Mouse (Mus musculus) right cerebral cortex, postnatal 25 days (tissue): ENCODE results near the gene Pcgf1.

Experiments
- DNase-seq: peaks from one replicate; pipeline ENCODE4 v3.0.0; 2022

The Pcgf1 gene

DNA sequence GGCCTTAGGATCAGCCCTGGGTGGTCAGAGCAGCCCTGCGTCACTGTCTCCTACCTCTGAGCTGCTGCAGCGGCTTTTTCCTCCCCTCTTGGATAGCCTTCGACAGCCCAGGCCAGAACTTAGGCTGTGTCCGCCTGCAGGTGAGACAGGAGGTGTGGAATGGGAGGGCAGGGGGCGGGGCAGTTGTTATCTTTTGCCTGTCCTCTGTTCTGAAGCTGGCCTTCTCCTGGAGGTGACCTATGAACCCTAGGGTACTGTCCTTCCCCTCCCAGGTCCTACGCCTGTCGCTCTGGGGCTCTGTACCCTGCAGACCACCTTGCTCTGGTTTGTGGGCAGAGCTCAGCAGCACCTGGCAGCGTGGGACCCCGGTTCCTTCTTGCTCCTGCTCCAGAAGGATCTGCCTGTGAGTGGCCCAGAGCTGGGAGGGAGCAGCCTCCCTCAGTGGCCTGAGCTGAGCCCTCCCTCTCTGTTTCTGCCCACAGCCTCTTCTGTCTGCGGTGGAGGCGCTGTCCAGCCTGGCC is 25.5 kb downstream of the Pcgf1 start:
- no peak for DNase-seq

GRCm38 (mm10) chr6:83104158-83104557 is 26.5 kb downstream of the Pcgf1 start:
- DNase-seq = no peak

- DNase-seq = no peak
Measured at GRCm38 (mm10) chr6:83107566-83108400, 30.1 kb downstream of the Pcgf1 start.

DNA sequence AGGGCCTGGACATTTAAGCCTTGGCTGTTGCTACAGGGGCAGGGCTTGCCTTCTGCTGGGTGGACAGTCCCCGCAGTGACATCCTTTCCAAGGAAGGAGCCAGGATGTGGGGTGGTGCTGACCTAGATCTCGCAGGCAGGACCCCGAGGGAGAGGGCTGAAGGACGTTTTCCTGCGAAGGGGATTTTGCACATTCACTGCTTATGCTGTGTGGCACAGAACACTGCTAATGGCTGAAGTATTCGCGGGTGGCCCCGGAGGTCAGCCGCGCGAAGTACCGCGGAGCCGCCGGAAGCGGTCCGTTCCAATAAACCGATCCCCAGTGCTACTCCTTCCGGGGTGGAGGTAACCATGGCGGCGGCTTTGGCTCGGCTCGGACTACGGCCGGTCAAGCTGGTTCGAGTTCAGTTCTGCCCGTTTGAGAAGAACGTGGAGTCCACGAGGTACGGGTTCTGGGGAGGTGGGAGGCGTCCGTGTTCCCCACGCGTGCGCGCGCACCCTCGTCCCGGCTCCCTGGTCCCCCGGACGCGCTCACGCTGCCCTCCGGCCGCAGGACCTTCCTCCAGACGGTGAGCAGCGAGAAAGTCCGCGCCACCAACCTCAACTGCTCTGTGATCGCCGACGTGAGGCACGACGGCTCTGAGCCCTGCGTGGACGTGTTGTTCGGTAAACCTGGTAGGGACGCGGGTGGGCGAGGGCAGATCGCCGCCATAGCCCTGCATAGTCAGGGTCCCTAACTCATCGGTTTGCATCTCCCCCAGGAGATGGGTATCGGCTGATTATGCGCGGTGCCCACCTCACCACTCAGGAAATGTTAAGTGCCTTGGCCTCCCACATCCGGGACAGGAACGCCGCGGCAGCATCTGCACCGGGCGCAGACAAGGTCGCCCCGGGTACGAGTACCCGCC is 31.3 kb downstream of the Pcgf1 start, which contains the start of gene Mrpl53:
Gene Mrpl53, plus strand, starts transcription at position 279 of the 907 bp plus-strand sequence.
- peak; percentile 86 for DNase-seq

DNA sequence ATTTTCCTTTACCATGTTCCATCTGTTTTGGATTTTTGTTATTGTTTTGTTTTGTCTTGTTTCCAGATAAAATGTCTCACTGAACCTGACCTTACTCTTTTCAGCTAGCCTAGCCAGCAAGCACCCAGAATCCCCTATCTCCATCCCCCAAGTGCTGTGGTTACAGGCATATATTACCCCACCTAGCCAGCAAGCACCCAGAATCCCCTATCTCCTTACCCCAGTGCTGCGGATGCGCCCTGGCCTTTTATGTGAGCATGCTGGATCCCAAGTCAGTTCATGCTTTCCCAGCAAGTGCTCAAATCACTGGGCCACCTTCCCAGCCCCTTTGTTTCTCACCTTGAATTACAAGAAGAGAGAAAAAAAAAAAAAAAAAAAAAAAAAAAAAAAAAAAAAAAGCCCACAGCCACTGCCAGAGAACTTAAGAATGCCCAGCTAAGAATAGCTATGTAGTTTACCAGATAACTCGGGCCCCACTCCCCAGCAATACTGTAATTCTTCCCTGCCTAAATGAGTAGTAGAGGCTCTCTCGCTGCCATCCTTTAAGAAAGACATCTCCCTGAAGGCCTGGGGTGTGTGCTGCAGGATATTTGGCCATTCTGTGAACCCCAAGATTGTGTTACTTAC is 34.0 kb downstream of the Pcgf1 start:
- DNase-seq = no peak

DNA sequence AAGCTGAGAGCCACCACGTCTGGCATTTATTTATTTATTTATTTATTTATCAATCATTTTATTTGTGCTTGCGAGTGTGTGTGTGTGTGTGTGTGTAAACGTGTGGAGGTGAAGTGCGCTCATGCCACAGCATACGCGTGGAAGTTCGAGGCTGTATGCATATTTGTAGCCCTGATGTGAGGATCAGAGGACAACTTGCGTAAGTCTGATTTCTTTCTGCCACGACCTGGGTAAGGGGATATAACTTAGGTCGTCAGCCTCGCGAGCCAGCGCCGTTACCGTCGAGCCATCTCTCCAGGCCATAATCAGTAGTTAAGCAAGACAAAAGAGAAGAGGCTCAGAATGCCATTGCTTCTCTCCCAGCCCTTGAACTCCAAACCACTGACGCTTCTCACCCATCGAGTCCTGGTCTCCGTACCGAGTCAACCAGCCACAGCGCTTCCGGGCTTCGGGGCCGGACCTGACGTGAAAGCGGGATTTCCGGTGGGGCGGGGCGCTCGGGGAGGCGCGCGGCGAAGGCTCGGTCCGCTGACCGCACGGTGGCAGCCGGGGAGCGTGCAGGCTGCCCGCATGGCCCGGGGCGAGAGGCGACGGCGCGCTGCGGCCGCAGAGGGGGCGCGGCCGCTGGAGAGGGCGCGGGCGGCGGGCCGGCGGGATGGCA is 37.5 kb downstream of the Pcgf1 start, which contains the start of gene Mogs:
Gene Mogs, plus strand, starts transcription at position 486 of the 661 bp plus-strand sequence.
- DNase-seq = peak; percentile 92

DNA sequence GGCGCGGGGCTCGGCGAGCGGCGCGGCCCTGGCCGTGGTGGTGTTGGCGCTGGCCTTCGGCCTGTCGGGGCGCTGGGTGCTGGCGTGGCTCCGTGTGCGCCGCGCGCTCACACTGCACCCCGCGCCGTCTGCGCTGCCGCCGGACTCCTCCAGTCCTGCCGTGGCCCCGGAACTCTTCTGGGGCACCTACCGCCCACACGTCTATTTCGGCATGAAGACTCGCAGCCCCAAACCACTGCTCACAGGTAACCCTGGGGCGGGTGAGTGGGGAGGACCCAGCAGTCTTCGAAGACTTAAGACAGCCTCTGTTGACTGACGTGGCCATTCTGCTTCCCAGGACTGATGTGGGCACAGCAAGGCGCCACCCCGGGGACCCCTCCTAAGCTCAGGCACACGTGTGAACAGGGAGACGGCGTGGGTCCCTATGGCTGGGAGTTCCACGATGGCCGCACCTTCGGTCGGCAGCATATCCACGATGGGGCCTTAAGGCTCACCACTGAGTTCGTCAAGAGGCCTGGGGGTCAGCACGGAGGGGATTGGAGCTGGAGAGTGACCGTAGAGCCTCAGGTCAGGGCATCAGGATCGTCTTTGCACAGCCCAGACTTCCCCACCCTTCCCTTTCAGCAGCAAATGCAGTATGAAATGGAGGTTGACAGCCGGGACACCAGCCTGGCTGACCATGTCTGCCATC is 38.2 kb downstream of the Pcgf1 start:
- DNase-seq = no peak

DNA sequence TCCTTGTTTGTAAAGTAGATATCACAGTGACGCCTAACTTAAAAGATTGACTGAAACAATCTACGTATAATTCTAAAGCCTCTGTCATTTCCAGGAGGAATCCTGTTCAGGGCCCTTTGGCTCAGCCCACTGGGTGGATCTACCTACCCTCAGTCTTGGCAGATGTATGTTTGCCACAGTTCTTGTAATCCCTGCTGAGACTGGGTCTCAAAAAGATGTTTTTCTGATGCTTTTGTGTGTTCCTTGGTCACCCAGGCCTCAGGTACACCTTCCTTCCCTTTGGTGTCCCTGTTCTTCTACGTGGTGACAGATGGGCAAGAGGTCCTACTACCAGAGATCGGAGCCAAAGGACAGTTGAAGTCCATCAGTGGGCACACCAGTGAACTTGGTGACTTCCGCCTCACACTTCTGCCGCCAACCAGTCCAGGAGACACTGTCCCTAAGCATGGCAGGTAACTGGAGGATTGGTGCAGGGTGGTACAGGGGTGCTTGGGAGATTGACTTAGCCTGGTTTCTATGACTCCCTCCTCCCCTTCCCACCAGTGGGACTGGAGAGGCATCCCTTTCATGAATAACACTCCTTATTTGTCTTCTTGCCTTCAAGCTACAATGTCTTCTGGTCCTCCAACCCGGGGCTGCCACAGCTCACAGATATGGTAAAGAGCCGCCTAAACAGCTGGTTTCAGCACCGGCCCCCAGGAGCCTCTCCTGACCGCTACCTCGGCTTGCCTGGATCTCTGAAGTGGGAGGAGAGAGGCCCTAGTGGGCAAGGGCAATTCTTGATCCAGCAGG is 38.9 kb downstream of the Pcgf1 start:
- no peak for DNase-seq

DNA sequence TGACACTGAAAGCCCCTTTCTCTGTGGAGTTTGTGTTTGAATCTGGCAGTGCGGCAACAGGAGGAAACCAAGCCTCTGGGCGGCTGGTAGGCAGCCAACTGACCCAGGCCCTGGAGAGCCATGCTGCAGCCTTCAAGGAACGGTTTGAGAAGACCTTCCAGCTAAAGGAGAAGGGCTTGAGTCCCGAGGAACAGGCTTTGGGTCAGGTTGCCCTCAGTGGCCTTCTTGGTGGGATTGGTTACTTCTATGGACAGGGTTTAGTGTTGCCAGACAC is 39.4 kb downstream of the Pcgf1 start:
- DNase-seq = no peak

DNA sequence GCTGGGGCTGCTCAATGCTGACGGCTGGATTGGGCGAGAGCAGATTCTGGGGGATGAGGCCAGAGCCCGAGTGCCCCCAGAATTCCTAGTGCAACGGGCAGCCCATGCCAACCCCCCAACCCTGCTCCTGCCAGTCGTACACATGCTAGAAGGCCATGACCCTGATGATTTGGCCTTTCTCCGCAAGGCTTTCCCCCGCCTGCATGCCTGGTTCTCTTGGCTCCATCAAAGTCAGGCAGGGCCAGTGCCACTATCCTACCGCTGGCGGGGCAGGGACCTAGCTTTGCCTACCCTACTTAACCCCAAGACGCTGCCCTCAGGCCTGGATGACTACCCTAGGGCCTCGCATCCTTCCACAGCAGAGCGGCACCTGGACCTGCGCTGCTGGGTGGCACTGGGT is 39.9 kb downstream of the Pcgf1 start:
- DNase-seq = no peak

- no peak for DNase-seq
Measured at GRCm38 (mm10) chr6:83118369-83118768, 40.7 kb downstream of the Pcgf1 start.

DNA sequence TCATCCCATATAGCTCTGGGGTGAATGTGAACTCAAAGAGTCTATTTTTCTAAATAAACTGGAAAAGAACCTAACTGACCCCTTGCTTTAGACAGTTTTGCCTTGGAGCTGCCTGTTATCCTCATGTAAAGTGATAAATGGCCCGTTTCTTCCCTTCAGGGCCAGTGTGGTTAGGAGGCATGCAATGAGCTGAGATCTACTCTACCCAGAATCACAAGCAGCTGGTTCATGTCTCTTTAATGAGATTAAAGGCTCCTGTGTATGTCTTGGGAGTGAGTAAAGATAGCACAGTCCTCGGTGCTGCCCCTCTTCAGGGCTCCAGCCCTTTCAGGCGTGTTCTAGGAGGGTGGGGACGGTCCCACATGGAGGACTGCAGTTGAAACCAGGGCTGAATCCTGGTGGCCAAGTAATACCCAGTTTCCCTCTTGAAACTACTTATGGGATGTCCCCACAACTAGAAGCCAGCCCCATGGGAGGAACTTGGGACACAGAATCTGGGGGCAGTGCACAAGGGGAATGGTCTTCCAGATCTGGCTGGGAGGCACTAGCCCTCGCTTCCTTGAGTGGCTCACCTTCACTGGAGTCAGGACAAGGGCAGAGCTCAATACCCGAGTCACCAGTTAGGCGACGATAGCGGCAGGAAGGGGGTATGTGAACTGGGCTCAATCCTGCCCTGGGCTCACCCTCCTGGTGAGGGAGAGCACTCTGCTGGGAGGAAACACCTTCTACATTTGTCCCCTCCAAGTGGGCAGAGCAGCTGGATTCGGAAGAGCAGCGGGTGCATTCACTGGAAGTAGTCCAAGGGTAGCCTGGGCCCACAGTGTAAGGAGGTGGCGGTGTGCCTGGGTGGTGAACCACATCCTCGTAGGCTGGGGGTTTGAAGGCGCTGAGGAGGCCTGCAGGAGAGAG is 41.4 kb downstream of the Pcgf1 start:
- DNase-seq = no peak

DNA sequence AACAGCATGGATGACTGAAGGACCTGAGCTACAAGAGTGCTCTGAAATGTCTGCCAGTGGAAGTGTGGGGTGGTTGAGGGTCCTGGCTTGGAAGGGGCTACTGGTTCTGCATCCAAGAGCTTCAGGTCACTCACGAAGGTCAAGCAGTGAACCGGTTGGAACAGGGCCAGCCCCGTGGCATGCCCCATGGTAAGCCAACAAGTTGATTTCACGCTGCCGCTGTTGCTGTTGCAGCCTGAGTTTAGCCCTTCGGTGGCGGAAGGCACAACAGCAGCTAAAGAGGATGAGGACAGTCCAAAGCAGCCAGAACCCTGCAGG is 42.0 kb downstream of the Pcgf1 start:
- no peak for DNase-seq

DNA sequence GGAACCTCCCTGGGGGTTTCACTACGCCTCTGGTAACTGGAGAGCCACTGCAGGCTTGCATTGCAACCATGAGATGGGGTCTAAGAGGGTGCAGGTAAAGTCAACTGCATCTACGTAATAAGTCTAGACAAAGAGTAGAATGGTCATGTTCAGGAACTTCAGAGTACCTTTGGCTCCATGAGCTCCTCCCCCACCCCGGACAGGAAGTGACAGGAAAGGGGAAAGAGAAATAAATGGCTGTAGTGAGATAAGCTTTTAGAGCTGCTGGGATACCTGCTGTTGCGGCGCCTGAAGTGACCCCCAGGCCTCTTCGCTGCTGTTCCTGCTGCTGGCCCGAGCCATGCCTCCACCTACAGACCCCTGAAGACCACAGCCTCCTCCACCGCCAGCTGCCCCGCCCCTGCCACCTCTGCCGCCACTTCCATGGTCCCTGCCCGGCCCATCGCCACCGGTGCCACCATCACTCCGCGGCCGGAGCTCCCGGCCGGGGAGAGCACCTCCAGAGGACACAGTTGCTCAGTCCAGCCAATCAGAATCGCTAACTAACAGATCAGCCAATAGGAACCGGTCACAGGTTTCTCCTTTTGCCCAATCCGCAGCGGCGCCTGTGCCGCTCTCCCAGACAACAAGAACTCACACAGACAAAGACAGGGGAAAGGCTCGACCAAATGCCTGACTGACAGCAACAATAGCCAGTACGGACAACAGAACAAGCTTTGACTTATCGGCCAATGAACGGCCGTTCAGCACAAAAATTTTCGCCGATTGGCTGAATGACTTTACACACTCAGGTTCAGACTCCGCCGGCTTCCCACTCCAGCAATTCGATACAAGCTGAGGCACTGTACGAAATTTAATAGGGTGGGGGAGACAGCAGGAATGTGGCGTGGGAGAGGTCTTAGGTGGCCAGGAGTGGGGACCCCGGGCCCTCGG is 43.5 kb downstream of the Pcgf1 start, which contains the start of gene Wbp1:
Gene Wbp1, minus strand, starts transcription at position 630 of the 933 bp plus-strand sequence.
- DNase-seq = peak; percentile 95

DNA sequence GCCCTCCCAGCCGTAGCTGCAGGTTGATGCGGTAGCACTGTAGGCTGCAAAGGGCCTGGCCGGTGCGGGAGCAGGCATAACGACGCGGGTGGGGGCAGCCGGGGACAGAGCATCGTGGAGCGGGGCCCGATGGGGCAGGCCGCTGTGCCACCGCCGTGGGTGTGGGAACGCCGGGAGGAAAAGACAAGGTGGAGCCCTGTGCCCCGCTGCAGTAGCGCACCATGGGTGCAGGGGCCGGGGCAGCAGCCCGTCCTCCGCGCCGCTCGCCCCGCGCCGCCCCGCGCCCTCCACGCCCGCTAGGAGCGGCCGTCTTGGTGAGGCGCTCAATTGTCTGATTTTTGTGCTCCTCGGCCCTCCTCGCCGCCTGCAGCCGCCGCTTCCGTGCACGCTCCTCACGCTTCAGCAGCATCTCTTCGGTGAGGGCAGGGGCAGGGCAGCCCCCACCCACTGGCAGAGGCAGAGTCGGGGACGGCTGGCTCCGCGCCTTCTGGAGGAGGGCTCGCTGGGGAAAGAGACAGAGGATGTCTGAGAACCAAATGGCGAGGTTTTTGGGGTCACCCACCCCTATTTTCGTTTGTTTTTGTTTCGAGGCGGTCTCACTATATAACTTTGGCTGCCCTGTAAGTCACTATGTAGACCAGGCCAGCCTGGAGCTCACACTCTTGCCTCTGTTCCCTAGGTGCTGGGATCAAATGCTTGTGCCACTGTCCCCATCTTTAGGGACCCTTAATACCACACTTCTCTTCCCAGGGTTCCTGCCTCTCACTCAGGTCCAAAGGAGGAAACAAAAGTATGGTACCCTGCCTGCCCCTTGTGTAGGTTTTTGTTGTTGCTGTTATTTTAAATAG is 44.4 kb downstream of the Pcgf1 start:
- DNase-seq = no peak

GRCm38 (mm10) chr6:83122961-83123360 is 45.3 kb downstream of the Pcgf1 start:
- DNase-seq = no peak

DNA sequence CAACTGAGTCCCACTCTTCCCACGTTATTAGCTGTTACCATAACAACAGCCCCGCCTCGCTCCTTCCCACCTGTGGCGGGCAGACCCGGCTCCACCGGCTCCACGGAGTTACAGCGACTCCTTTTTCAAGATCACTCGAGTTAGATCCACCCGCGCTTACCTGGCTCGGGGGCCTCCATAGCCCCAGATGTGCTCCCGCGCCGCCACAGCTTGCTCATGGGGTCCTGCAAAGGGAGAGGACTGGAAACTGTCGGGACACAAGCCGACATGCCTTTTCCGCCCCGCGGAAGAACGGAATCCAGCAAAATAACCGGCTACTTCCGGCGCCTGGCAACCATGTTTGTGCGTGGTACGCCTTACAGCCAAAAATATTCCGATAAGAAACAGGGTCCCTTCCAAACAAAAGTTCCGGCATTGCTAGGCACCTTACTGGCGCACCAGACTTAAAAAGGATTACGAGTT is 47.2 kb downstream of the Pcgf1 start:
- DNase-seq = peak; percentile 89

DNA sequence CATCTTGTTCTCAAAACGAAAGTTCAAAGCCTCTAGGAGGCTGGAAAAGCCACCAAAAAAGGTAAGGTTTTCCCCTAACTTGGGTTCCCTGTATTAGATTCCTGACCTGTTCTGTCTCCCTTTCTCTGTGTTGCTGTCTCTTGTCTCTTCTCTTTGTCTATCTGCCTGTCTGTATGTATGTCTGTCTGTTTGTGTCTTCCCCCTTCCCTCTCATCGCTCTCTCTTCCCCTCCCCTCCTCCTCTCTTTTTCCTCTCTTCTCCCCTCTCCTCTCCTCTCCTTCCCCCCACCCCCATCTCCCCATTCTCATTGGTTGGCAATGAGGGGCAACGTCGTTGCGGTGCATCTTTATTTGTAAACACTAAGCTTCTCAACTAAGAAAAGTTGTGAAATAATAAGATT is 47.7 kb downstream of the Pcgf1 start, which contains the start of gene Ino80b:
Gene Ino80b, minus strand, starts transcription at position 101 of the 400 bp plus-strand sequence.
- DNase-seq = no peak
